Mouse (Mus musculus): ENCODE results near the gene Ptpn3. TPM values are rescaled to one million over a fixed set of nuclear protein-coding genes. Genes with fewer than 3 reads are reported as not detected.
A peak's percentile ranks its signal among the peaks of the same experiment; 100 is the strongest.

Gene Ptpn3
- polyA plus RNA-seq (2016; fragmentation: Nextera tagmentation; extraction: Ambion mirVana): 0.78 TPM in 2 replicates

DNA sequence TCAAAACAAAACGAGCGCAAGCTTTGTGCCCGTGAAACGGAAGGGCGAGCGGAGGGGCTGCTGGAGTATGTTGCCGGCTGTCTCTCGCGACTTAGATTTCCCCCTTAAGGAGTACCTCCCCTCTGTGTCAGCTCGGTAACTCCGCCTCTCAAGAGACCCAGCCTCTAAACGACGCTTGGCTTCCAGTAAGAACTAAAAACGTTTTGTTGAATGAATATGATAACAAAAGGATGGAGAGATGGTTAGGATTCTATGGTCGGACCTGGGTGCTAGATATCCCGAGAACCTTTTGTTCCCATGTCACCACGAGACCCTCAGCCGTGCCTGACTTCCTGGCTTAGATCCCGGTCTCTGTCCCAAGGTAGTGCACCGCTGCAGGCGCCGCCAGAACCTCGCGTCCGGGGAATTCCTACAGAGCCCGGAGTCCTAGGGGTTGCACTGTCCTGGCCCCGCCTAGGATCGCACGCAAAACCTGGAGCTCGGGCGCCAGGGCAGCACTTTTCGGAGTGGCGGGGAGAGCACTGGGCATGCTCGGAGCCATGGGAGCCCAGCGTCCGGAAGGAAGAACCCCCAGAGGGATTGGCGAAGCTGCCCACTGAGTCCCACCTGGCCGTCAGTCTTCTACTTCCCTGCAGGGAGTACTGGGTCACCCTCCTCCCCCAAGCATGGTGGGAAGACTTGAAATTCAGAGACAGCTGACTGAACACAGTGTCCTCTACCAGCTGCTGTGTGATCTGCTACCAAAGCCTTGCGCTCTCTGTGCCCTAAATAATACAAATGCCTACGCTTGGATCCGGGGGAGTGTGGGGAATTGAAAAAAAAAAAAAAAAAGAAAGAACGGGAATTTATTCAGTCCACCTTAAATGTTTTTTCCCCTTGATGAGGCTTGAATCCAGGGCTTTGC, at the start of gene Ptpn3:
Gene Ptpn3, minus strand, starts transcription at position 428 of the 904 bp plus-strand sequence.
- Histone ChIP-seq H3K27me3 (ENCODE audit: low read depth, poor library complexity, severe bottlenecking) (peaks cover 69% of the 10 kb centered on the region), H3K9me3 (replicated peaks) (no peaks in the 10 kb centered on the region), H3K36me3 (no peaks in the 10 kb centered on the region), H3K4me1 (peaks cover 34% of the 10 kb centered on the region), H3K4me3 (peak within 1 kb of the TSS; percentile 83), H3K27ac (replicated peaks) (peak within 1 kb of the TSS; percentile 71)
- DNase-seq (ENCODE audit: low spot score): peak; percentile 87
- under 1% methylated on average over 42 of the region's 42 CpGs for WGBS

DNA sequence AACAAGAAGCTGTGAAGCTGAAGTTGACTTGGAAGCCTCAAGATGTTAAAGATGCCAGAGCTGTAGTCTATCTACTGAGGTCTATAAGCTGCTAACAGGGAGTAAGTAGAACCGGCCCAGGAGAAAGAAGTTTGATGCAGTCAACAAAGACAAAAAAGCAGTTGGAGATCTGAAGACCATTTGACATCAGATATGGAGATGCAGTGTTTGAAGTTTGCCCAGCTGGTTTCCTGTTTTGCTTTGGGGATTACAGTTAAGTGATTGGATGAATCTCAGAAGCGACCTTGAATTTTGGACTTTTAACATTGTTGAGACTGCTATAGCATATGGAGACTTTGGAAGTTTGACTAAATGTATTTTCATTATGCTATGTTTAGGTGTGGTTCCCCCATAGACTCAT, 48.9 kb upstream of the Ptpn3 start:
- Histone ChIP-seq H3K4me3 (no peak overlapping the region), H3K36me3 (no peaks in the 10 kb centered on the region), H3K27me3 (ENCODE audit: low read depth, poor library complexity, severe bottlenecking) (no peaks in the 10 kb centered on the region), H3K9me3 (replicated peaks) (no peaks in the 10 kb centered on the region), H3K4me1 (no peaks in the 10 kb centered on the region), H3K27ac (replicated peaks) (no peak overlapping the region)
- DNase-seq (ENCODE audit: low spot score): no peak
- WGBS: 89% methylated on average over 2 of the region's 2 CpGs

DNA sequence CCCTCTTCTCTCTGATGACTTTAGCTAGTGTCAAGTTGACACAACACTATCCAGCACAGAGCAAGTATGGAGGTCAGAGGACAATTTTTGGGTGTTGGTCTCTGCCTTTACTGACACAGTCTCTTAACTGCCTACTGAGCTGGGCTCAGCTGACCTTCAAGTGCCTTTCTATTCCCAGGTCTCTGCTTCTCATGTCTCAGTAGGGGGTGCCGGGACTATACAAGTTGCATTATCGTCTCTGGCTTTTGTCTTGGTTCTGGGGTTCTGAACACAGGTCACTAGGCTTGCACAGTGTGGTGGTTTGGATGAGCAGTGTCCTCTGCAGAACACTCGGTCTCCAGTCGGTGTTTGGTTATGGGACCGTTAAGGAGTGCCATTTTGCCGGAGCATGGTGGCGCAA, 42.4 kb upstream of the Ptpn3 start:
- WGBS: 90% methylated on average over 7 of the region's 7 CpGs
- DNase-seq (ENCODE audit: low spot score): no peak

DNA sequence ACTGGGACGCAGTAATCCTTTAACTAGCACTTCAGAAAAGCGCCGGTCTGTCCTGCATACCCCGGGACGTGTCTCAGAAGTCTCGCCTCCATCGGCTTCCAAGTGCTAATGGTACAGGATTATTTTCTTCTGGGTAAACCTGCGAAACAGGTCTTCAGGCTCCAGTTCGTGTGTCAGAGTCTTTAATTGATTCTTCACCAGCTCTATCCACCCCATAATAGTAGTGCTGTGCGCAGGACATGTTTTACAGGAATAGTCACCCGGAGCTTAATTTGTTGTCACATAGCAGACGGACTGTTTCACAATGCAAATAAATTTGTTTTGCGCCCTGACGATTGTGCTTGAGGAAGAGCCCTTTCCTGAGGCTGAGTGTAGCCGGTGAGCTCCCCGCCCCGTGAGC, 37.3 kb upstream of the Ptpn3 start:
- no peak for DNase-seq (ENCODE audit: low spot score)
- no peaks in the 10 kb centered on the region for H3K36me3 ChIP-seq
- 91% methylated on average over 17 of the region's 17 CpGs for WGBS
- no peaks in the 10 kb centered on the region for H3K27me3 ChIP-seq (ENCODE audit: low read depth, poor library complexity, severe bottlenecking)
- no peaks in the 10 kb centered on the region for H3K4me1 ChIP-seq
- no peak overlapping the region for H3K4me3 ChIP-seq
- H3K9me3 ChIP-seq (replicated peaks): no peaks in the 10 kb centered on the region
- no peak overlapping the region for H3K27ac ChIP-seq (replicated peaks)

More for the DNA sequence above, 42.4 kb upstream of the Ptpn3 start:
- Histone ChIP-seq H3K27ac (replicated peaks) (no peak overlapping the region), H3K27me3 (ENCODE audit: low read depth, poor library complexity, severe bottlenecking) (no peaks in the 10 kb centered on the region), H3K4me1 (no peaks in the 10 kb centered on the region), H3K9me3 (replicated peaks) (no peaks in the 10 kb centered on the region), H3K4me3 (no peak overlapping the region), H3K36me3 (no peaks in the 10 kb centered on the region)

DNA sequence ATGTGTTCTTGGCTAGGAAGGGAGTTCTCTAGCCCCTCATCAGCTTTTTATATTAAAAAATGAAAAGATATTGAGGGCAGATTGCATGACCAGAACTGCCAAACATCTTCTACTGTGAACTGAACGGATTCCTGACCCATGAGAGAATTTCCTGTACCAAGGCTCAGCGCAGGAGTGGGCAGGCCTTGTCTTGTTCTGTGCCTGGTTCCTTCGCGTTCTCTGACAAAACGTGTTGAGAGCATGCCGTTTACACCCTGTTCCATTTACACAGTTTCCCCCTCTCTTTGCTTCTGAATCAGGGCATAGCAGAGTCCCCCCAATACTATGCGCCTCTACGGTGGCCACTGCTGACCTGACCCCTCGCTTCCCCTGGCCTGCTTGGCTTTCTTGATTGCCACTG, 36.4 kb upstream of the Ptpn3 start:
- WGBS: 83% methylated on average over 9 of the region's 9 CpGs
- no peaks in the 10 kb centered on the region for H3K9me3 ChIP-seq (replicated peaks)
- DNase-seq (ENCODE audit: low spot score): no peak

DNA sequence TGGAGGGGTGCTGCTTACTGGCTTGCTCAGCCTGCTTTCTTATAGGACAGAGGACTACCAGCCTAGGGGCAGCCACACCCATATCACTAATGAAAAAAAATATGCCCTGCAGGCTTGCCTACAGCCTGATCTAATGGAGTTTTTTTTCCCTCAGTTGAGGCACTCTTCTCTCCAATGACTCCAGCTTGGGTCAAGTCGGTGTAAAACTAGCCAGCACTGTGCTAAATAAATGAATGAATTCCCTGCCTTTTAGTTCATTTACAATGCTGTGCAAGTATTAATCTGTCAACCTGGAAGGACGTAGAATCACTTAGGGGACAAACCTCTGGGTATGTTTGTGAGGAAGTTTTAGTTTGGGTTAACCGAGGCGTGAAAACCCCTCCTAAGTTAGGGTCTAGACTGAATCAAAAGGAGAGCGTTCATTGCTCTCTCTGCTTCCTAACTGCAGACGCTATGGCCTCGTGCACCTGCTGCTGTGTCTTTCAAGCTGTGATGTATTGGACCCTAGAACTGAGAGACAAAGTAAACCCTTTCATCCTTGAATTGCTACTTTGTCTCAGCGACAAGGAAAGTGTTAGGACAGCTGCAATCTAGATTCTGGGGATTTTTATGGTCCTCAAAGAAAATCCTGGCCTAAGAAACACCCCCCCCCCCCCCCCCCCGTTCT, 33.5 kb upstream of the Ptpn3 start:
- no peak for DNase-seq (ENCODE audit: low spot score)
- Histone ChIP-seq H3K27me3 (ENCODE audit: low read depth, poor library complexity, severe bottlenecking) (no peaks in the 10 kb centered on the region), H3K4me1 (no peaks in the 10 kb centered on the region), H3K4me3 (no peak overlapping the region), H3K27ac (replicated peaks) (no peak overlapping the region), H3K9me3 (replicated peaks) (no peaks in the 10 kb centered on the region), H3K36me3 (no peaks in the 10 kb centered on the region)
- WGBS: 62% methylated on average over 9 of the region's 9 CpGs

More for the DNA sequence above, 36.4 kb upstream of the Ptpn3 start:
- Histone ChIP-seq H3K4me1 (no peaks in the 10 kb centered on the region), H3K27me3 (ENCODE audit: low read depth, poor library complexity, severe bottlenecking) (no peaks in the 10 kb centered on the region), H3K36me3 (no peaks in the 10 kb centered on the region), H3K27ac (replicated peaks) (no peak overlapping the region), H3K4me3 (no peak overlapping the region)

DNA sequence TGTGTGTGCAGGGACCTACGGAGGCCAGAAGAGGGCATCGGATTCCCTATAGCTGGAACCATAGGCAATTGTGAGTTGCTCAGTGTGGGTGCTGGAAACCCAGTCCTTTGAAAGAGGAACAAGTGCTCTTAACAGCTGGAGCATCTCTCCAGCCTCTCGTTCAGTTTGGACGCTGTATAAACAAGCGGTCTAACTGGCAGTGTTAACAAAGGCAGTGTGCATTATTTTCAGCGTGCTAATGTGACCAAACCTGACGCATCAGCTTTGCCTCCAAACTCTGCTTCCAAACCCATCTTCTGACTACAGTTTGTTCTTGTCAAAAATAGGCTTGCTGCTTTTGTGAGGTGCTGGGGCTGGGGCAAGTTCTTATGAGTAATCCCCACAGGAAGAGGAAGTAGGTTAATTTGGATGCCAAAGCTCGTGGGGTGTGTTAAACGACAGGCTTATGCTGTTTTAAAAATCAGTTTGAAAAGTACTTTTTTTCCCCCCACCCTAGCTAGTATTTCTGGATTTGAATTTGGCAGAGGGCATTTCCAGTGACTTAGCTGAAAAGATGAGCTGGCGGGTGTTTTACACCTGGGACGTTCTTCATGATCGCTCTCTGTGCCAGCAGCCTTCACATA, 32.4 kb upstream of the Ptpn3 start:
- H3K27me3 ChIP-seq (ENCODE audit: low read depth, poor library complexity, severe bottlenecking): no peaks in the 10 kb centered on the region
- no peak overlapping the region for H3K27ac ChIP-seq (replicated peaks)
- H3K4me3 ChIP-seq: no peak overlapping the region
- no peaks in the 10 kb centered on the region for H3K4me1 ChIP-seq
- no peaks in the 10 kb centered on the region for H3K36me3 ChIP-seq
- WGBS: 92% methylated on average over 12 of the region's 12 CpGs
- no peak for DNase-seq (ENCODE audit: low spot score)
- H3K9me3 ChIP-seq (replicated peaks): no peaks in the 10 kb centered on the region

DNA sequence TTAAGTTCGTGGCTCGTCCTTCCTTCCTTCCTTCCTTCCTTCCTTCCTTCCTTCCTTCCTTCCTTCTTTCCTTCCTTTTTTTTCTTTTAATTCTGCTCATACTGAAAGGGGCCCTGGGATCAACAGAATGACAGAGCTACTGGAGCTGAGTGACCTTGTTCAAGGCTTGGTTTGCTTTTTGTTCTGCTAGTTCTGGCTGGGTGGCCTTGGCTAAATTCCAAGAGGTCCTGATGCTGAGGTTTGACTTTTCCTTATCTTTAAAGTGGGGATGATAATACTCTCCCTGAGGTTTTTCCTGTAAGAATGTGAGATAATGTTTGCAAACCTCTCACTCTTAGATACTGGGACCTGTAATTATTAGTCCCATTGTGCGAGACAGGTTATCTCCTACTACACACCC, 30.9 kb upstream of the Ptpn3 start:
- Histone ChIP-seq H3K27ac (replicated peaks) (no peak overlapping the region), H3K9me3 (replicated peaks) (no peaks in the 10 kb centered on the region), H3K36me3 (no peaks in the 10 kb centered on the region), H3K4me3 (no peak overlapping the region), H3K4me1 (no peaks in the 10 kb centered on the region), H3K27me3 (ENCODE audit: low read depth, poor library complexity, severe bottlenecking) (no peaks in the 10 kb centered on the region)
- no peak for DNase-seq (ENCODE audit: low spot score)
- WGBS: 97% methylated on average over 3 of the region's 3 CpGs

DNA sequence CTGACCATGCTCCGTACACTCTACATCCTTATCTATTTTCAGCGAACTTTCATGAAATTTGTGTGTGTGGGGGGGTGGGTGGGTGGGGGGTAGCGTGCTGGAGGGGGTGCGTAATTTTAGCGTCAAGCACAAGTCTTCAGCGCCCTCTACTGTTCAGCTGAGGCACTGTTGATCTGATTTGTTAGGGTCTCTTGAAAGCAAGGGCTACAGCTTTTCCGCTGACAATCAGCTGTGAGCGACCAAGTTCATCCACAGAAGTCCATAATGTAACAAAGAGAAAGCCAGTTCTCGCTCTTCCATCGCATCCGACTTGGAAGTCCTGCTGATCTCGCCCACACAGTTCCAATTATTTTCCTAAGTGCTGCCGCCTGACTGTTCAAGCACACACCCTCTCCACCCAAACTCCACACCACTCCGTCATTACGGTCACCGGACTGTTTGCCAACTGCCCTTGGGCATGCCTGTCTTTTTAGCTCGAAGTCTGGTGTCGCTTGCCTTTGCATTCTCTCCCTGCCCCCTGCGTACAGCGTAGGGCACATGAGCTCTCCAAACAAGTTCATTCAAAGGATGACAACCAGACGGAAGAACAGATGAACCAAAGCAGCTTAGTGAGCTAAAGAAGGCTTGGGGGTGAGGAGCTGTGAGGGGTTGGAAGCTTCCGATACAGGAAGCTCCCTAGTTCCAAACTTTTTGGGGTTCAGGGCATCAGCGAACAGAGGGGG, 19.1 kb upstream of the Ptpn3 start:
- no peaks in the 10 kb centered on the region for H3K36me3 ChIP-seq
- DNase-seq (ENCODE audit: low spot score): peak; percentile 33
- H3K27me3 ChIP-seq (ENCODE audit: low read depth, poor library complexity, severe bottlenecking): no peaks in the 10 kb centered on the region; the same call in 1 of the 2 replicates
- H3K4me3 ChIP-seq: no peak overlapping the region
- H3K9me3 ChIP-seq (replicated peaks): no peaks in the 10 kb centered on the region
- no peak overlapping the region for H3K27ac ChIP-seq (replicated peaks)
- WGBS: 40% methylated on average over 23 of the region's 23 CpGs
- H3K4me1 ChIP-seq: peaks cover 14% of the 10 kb centered on the region; the same call in 1 of the 2 replicates

DNA sequence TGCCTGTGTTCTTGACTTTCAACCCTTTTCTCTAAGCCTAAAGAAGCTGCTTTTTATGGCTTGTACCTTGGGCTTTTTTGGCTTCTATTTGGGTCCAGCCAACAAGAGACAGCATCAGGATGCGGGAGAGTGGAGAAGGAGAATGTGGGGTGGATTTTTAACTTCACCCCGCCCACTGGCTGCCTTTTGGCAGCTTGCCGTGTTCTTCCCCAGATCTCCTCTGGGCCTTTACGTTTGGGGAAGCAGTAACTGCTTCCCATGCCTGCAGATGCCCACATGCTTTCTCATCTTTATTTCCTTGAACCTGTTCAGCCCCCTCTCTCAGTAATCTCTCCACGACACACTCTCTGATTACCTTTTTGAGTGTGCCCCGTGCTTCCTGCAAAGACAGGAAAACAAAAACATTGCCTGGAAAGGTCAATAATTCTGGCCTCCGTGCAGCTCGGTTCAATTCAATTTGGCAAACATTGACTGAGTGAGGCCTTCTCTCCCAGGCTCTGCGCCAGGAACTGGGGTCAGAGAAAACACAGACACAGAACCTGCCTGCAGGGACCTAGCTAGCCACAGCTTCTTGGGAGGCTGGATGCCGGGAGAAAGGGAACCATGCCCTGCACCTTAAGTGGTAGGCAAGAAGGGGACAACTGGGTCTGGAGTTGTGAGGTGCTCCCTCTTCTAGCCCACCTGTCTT, 17.0 kb upstream of the Ptpn3 start:
- WGBS: 60% methylated on average over 10 of the region's 10 CpGs
- Histone ChIP-seq H3K27ac (replicated peaks) (no peak overlapping the region), H3K4me3 (no peak overlapping the region), H3K9me3 (replicated peaks) (no peaks in the 10 kb centered on the region), H3K4me1 (peaks cover 14% of the 10 kb centered on the region; the same call in 1 of the 2 replicates), H3K27me3 (ENCODE audit: low read depth, poor library complexity, severe bottlenecking) (no peaks in the 10 kb centered on the region; the same call in 1 of the 2 replicates), H3K36me3 (no peaks in the 10 kb centered on the region)
- DNase-seq (ENCODE audit: low spot score): no peak

DNA sequence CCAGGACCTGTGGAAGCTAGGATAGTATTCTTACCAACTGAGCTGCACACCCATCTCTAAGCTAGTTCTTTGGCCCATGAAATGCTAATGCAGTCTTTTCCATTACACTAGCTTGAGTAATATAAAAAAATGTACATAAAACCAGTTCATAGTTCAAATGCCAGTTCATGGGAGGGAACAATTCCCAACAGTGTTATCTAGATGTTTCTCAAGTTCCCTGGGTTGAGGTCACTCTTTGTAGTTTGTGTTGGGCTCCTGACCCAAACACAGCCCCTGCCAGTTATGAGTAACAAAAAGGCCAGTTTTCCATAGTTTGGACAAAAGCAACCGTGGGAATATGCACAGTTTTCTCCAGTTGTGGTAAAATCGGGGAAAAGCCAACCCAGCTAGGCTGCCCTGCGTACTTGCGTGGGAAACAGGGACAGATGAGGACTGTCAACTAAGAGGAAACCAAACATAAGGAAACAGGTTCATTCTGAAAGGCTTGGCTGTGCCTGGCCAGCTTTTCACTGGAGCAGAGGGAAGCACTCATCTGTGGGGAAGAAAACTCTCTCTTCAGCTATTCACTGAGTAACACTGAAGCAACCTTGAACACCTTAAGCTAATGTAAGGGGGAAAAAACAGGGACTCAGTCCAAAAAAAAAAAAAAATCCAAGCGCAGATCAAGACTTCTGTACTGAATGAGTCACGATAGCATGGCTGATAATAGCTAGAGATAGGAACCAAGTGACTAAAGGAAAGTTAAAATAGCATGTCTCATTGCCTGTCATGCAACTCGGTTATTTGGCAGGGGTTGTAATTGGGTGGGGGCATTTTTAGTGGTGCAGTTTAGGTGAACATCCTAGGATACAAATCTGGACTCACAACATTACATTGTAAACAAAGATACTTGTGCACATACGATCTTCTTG, 10.9 kb upstream of the Ptpn3 start:
- Histone ChIP-seq H3K36me3 (no peaks in the 10 kb centered on the region), H3K27me3 (ENCODE audit: low read depth, poor library complexity, severe bottlenecking) (0 out of 2 replicates have a peak, but pooled peaks cover 5% of the 10 kb centered on the region), H3K9me3 (replicated peaks) (no peaks in the 10 kb centered on the region), H3K4me3 (no peak overlapping the region), H3K4me1 (peaks cover 9% of the 10 kb centered on the region; the same call in 1 of the 2 replicates), H3K27ac (replicated peaks) (no peak overlapping the region)
- no peak for DNase-seq (ENCODE audit: low spot score)
- WGBS: 90% methylated on average over 8 of the region's 8 CpGs

All from midbrain, embryonic 10.5 days (tissue).